Mouse (Mus musculus): ENCODE data around the gene Krt16.

DNA sequence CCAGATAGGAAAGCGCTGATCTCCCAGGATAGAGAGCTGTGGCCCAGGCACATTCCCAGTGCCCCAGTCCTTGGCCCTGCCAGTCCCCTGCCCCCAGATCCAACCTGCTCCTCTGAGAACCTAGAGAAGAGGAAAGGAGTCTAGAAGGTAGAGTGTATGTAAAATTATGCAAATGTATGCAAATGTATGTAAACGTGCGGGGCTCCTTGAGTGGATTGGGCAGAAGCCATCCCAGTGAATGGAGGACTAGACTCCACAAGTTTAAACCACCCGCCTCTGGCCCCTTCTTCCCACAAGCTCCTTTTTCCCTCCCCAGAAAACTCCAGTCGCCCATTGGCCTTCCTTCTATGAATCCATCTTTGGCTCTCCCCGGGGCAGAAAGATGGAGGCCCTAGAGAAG is 44.2 kb upstream of the Krt16 start:
- no peak for TF ChIP-seq POLR2A (IDR thresholded peaks at IDR 0.05; ENCODE audit: borderline replicate concordance, control insufficient read depth, low read depth, low read length)
- TF ChIP-seq CTCF (IDR thresholded peaks at IDR 0.05; ENCODE audit: control insufficient read depth, insufficient read depth, low read length) = no peak
